Mouse (Mus musculus): ENCODE measurements around the gene Cacfd1. TPM values are rescaled to one million over a fixed set of nuclear protein-coding genes. Genes with fewer than 3 reads are reported as not detected.

Cacfd1 gene
- polyA plus RNA-seq, 1 experiment: 18.4 TPM

DNA sequence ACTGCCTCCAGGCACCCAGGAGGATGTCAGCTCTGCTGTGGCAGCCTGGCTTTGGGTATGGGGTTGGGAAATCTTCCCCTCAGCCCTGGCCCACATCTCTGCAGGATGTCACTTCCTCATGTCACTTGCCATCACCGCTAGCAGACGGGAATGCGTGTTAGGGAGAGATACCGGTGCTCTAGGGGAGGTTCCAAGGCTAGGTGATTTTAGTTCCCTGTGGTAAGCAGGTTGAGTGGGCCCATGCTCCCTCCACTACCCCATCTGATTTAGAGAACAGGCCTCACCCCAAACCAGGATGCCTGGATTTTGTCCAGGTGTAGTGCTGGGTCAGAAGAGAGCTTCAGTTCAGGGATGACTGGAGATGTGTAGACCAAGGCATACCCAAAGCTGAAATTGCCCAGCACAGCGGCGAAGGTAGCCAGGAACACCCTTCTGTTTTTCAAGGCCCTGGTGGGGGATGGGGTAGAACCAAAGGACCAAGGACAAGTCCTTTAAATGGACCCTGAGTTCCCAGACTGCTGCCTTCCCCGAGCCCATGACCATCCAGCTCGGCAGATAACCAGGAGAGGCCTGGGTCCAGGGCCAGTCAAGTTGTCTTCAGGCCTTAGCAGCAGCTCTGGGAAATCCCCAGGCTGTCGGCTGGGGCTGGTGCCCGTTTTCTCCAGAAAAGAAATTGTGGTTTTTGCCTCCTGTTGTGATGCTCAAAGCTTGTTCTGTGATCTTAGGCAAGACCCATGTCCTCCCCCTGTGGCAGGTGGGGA, 17.3 kb downstream of the Cacfd1 start:
- H3K36me3 ChIP-seq (ENCODE audit: control insufficient read depth, insufficient read depth): no peaks in the 10 kb centered on the region
- H3ac ChIP-seq (ENCODE audit: control insufficient read depth, insufficient read length, low read depth): no peak overlapping the region
- H3K79me3 ChIP-seq (ENCODE audit: low read depth): no peaks in the 10 kb centered on the region
- no peak overlapping the region for H3K4me3 ChIP-seq (ENCODE audit: insufficient read depth, poor library complexity, severe bottlenecking)
- H3K79me2 ChIP-seq (ENCODE audit: control insufficient read depth, insufficient read depth): no peaks in the 10 kb centered on the region
- H3K27me3 ChIP-seq (ENCODE audit: control insufficient read depth, insufficient read depth, insufficient read length): peaks cover 14% of the 10 kb centered on the region
- no peak for TF ChIP-seq MYOD1 (IDR thresholded peaks at IDR 0.05; ENCODE audit: control insufficient read depth, insufficient read length, low read depth)
- TF ChIP-seq MAX (IDR thresholded peaks at IDR 0.05): no peak
- no peak for TF ChIP-seq CTCF (IDR thresholded peaks at IDR 0.05; ENCODE audit: control insufficient read depth, insufficient read depth, insufficient read length)
- no peak for TF ChIP-seq MYOG (IDR thresholded peaks at IDR 0.05; ENCODE audit: control insufficient read depth, extremely low read depth, insufficient read length)
- no peak for TF ChIP-seq USF1 (IDR thresholded peaks at IDR 0.05; ENCODE audit: low read depth)
- TF ChIP-seq CEBPB (IDR thresholded peaks at IDR 0.05; ENCODE audit: low read depth): no peak
- no peak for TF ChIP-seq FOSL1 (IDR thresholded peaks at IDR 0.05; ENCODE audit: insufficient read depth, low read length, poor library complexity, severe bottlenecking)

DNA sequence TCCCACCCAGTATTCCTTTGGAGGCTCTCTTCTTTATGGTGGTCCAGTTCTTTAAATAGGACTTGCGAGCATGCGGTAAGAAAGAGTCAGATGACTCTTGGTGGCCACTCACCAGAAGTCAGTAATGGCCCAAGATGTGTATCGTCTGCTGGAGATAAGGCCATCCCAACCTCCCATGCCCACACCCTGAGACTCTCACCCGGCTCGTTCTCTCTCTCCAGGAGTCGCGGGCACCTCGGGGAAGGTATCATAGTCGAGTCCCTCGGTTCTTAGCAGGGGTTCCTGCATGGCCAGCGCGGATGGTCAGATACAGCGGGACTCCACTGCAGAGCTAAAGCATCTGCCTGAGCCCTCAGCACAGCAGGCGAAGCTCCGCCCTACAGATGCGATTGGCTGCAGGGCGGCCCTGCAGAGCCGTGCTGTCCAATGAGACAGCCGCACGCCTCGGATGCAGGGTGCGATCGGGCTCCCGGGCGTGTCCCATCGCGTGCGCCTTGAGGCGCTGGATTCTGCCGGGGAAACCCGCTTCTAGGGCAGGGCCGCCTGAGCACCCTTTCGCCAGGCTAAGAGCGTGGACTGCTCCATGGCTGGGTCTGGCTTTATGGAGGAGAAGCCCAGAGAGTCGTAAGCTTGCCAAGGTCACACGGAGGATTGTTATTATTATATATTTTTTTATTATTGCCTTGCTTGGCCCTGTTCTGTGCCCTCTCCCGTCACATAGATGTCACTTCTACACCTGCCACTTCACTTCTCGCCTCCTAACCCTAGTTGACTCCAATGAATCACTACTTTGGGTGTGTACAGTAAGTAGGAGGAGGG, 18.1 kb downstream of the Cacfd1 start, which contains the start of gene Slc2a6:
TSS of gene Slc2a6 (minus strand) at position 381 of the 819 bp plus-strand sequence.
- no peaks in the 10 kb centered on the region for H3K79me3 ChIP-seq (ENCODE audit: low read depth)
- no peak within 1 kb of the TSS for H3K4me3 ChIP-seq (ENCODE audit: insufficient read depth, poor library complexity, severe bottlenecking)
- no peaks in the 10 kb centered on the region for H3K79me2 ChIP-seq (ENCODE audit: control insufficient read depth, insufficient read depth)
- H3K27me3 ChIP-seq (ENCODE audit: control insufficient read depth, insufficient read depth, insufficient read length): peaks cover 14% of the 10 kb centered on the region
- H3K36me3 ChIP-seq (ENCODE audit: control insufficient read depth, insufficient read depth): no peaks in the 10 kb centered on the region
- TF ChIP-seq MAX (IDR thresholded peaks at IDR 0.05) (peak; percentile 72), MYOG (IDR thresholded peaks at IDR 0.05; ENCODE audit: control insufficient read depth, extremely low read depth, insufficient read length) (no peak)
- H3ac ChIP-seq (ENCODE audit: control insufficient read depth, insufficient read length, low read depth): no peak within 1 kb of the TSS

GRCm38 (mm10) chr2:27028437-27029015, 18.8 kb downstream of the Cacfd1 start:
- H3K79me3 ChIP-seq (ENCODE audit: low read depth): no peaks in the 10 kb centered on the region
- no peak overlapping the region for H3K4me3 ChIP-seq (ENCODE audit: insufficient read depth, poor library complexity, severe bottlenecking)
- no peaks in the 10 kb centered on the region for H3K79me2 ChIP-seq (ENCODE audit: control insufficient read depth, insufficient read depth)
- H3K36me3 ChIP-seq (ENCODE audit: control insufficient read depth, insufficient read depth): no peaks in the 10 kb centered on the region
- no peak for TF ChIP-seq CTCF (IDR thresholded peaks at IDR 0.05; ENCODE audit: control insufficient read depth, insufficient read depth, insufficient read length)
- H3K27me3 ChIP-seq (ENCODE audit: control insufficient read depth, insufficient read depth, insufficient read length): peaks cover 14% of the 10 kb centered on the region
- no peak overlapping the region for H3ac ChIP-seq (ENCODE audit: control insufficient read depth, insufficient read length, low read depth)

DNA sequence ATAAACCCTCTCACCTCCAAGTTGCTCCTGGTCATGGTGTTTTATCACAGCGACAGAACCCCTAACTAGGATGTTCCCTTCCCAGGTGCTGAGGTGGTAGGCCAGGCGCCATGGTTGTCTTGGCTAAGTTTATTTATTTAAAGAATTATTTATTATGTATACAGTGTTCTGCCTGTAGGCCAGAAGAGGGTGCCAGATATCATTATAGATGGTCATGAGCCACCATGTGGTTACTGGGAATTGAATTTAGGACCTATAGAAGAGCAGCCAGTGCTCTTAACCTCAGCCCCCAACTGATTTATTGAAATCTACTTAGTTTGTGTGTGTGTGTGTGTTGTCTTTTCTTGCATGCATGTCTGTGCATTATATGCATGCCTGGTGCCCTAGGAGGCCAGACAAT, 22.6 kb downstream of the Cacfd1 start:
- H3K4me3 ChIP-seq (ENCODE audit: insufficient read depth, poor library complexity, severe bottlenecking): no peak overlapping the region
- no peaks in the 10 kb centered on the region for H3K36me3 ChIP-seq (ENCODE audit: control insufficient read depth, insufficient read depth)
- no peak for TF ChIP-seq USF1 (IDR thresholded peaks at IDR 0.05; ENCODE audit: low read depth)
- no peak for TF ChIP-seq CTCF (IDR thresholded peaks at IDR 0.05; ENCODE audit: control insufficient read depth, insufficient read depth, insufficient read length)
- no peak for TF ChIP-seq MAX (IDR thresholded peaks at IDR 0.05)
- no peak for TF ChIP-seq MYOG (IDR thresholded peaks at IDR 0.05; ENCODE audit: control insufficient read depth, extremely low read depth, insufficient read length)
- no peak for TF ChIP-seq CEBPB (IDR thresholded peaks at IDR 0.05; ENCODE audit: low read depth)
- TF ChIP-seq FOSL1 (IDR thresholded peaks at IDR 0.05; ENCODE audit: insufficient read depth, low read length, poor library complexity, severe bottlenecking): no peak
- TF ChIP-seq MYOD1 (IDR thresholded peaks at IDR 0.05; ENCODE audit: control insufficient read depth, insufficient read length, low read depth): no peak
- no peaks in the 10 kb centered on the region for H3K79me3 ChIP-seq (ENCODE audit: low read depth)
- H3ac ChIP-seq (ENCODE audit: control insufficient read depth, insufficient read length, low read depth): no peak overlapping the region
- H3K27me3 ChIP-seq (ENCODE audit: control insufficient read depth, insufficient read depth, insufficient read length): peaks cover 5% of the 10 kb centered on the region
- no peaks in the 10 kb centered on the region for H3K79me2 ChIP-seq (ENCODE audit: control insufficient read depth, insufficient read depth)

DNA sequence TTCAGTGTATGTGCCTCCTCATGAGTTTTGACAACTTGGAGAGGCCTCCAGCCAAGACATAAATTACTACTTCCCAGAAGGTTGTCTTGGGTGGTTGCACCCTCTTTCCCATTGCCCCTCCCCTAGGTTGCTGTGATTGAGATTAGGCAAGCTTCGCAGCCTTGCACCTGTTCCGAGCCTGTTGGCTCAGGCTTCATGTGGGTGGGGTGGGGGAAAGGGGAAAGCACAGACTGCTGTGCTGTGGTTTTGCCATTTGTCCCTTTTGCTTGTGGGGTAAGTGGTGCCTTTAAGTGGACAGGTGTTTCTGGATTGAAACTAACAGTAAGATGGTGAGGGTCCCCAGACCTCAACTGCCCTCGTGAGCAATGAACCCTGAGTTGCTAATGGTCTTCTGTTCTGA, 26.3 kb downstream of the Cacfd1 start:
- no peaks in the 10 kb centered on the region for H3K79me2 ChIP-seq (ENCODE audit: control insufficient read depth, insufficient read depth)
- no peaks in the 10 kb centered on the region for H3K79me3 ChIP-seq (ENCODE audit: low read depth)
- no peak overlapping the region for H3K4me3 ChIP-seq (ENCODE audit: insufficient read depth, poor library complexity, severe bottlenecking)
- no peaks in the 10 kb centered on the region for H3K36me3 ChIP-seq (ENCODE audit: control insufficient read depth, insufficient read depth)
- no peak overlapping the region for H3ac ChIP-seq (ENCODE audit: control insufficient read depth, insufficient read length, low read depth)
- TF ChIP-seq MYOD1 (IDR thresholded peaks at IDR 0.05; ENCODE audit: control insufficient read depth, insufficient read length, low read depth) (no peak), USF1 (IDR thresholded peaks at IDR 0.05; ENCODE audit: low read depth) (no peak)
- peaks cover 9% of the 10 kb centered on the region for H3K27me3 ChIP-seq (ENCODE audit: control insufficient read depth, insufficient read depth, insufficient read length)

GRCm38 (mm10) chr2:27037008-27037407, 27.3 kb downstream of the Cacfd1 start:
- TF ChIP-seq USF1 (IDR thresholded peaks at IDR 0.05; ENCODE audit: low read depth) (no peak), CTCF (IDR thresholded peaks at IDR 0.05; ENCODE audit: control insufficient read depth, insufficient read depth, insufficient read length) (no peak), FOSL1 (IDR thresholded peaks at IDR 0.05; ENCODE audit: insufficient read depth, low read length, poor library complexity, severe bottlenecking) (no peak), MAX (IDR thresholded peaks at IDR 0.05) (no peak), MYOG (IDR thresholded peaks at IDR 0.05; ENCODE audit: control insufficient read depth, extremely low read depth, insufficient read length) (no peak), MYOD1 (IDR thresholded peaks at IDR 0.05; ENCODE audit: control insufficient read depth, insufficient read length, low read depth) (no peak), CEBPB (IDR thresholded peaks at IDR 0.05; ENCODE audit: low read depth) (no peak)
- Histone ChIP-seq H3K4me3 (ENCODE audit: insufficient read depth, poor library complexity, severe bottlenecking) (no peak overlapping the region), H3K79me3 (ENCODE audit: low read depth) (no peaks in the 10 kb centered on the region), H3ac (ENCODE audit: control insufficient read depth, insufficient read length, low read depth) (no peak overlapping the region), H3K79me2 (ENCODE audit: control insufficient read depth, insufficient read depth) (no peaks in the 10 kb centered on the region), H3K36me3 (ENCODE audit: control insufficient read depth, insufficient read depth) (no peaks in the 10 kb centered on the region), H3K27me3 (ENCODE audit: control insufficient read depth, insufficient read depth, insufficient read length) (peaks cover 16% of the 10 kb centered on the region)
